ENCODE assay signal across 19 mouse cellular contexts in genomic region chr10:83027673-83028072, GRCm38 (mm10). TPM values are rescaled to one million over a fixed set of nuclear protein-coding genes. Genes with fewer than 3 reads are reported as not detected.
DNase-seq lines count a peak whose midpoint lies in the region; ATAC-seq and TF ChIP-seq lines count a peak whose summit lies in the region.
"Had no signal": no experiment of that assay in that cellular context is flagged by ENCODE, and none has a peak within 500 bp of the region (broad histone marks: within the 10 kb centered on the region; RNA-seq: fewer than 3 reads in every experiment).

No protein-coding gene starts in this region.

- no peak for DNase-seq in G1E (ENCODE audit: low spot score)
- DNase-seq in c-Kit-positive CD71-positive TER-119-negative erythroid progenitor cells, embryonic 14.5 days (ENCODE audit: low read depth) = peak; percentile 40
- DNase-seq in liver, embryonic 13.5 days = peak; percentile 33
- no peak for DNase-seq in liver, postnatal 0 days
- DNase-seq in kidney, adult 9 months = no peak
- DNase-seq in frontal cortex, postnatal 10 days (ENCODE audit: low spot score in 2 of 2) = no peak
- DNase-seq: adrenal gland, postnatal 10 days; cerebellum, adult 2 months; cerebellum, postnatal 10 days; forebrain, postnatal 0 days; gastrocnemius, adult 2 months; heart, adult 18-20 months had no signal

- no peak for TF ChIP-seq CTCF in G1E (IDR thresholded peaks at IDR 0.05; ENCODE audit: low read depth, low read length)
- TF ChIP-seq CTCF in liver, postnatal 0 days (IDR thresholded peaks at IDR 0.05; ENCODE audit: low read depth) = no peak

- H3K4me2 ChIP-seq in liver, embryonic 13.5 days = peak overlapping the region; percentile 27; the same call in 1 of the 2 replicates
- H3K4me2 ChIP-seq in liver, postnatal 0 days (ENCODE audit: low read depth, low read length) = no peak overlapping the region
- H3K4me2 ChIP-seq: forebrain, embryonic 13.5 days; hindbrain, embryonic 14.5 days had no signal

- H3K9ac ChIP-seq in liver, embryonic 13.5 days = no peak overlapping the region
- no peak overlapping the region for H3K9ac ChIP-seq in liver, postnatal 0 days (replicated peaks)
- H3K9ac ChIP-seq: forebrain, embryonic 13.5 days; forebrain, postnatal 0 days; hindbrain, embryonic 14.5 days had no signal

- H3K9me3 ChIP-seq in G1E (replicated peaks) = no peaks in the 10 kb centered on the region
- H3K9me3 ChIP-seq in liver, embryonic 13.5 days (replicated peaks) = no peaks in the 10 kb centered on the region
- no peaks in the 10 kb centered on the region for H3K9me3 ChIP-seq in liver, postnatal 0 days (ENCODE audit: low read length)
- H3K9me3 ChIP-seq: embryonic facial prominence, embryonic 10.5 days; forebrain, embryonic 13.5 days; heart, embryonic 10.5 days; hindbrain, embryonic 10.5 days had no signal

- peaks cover 82% of the 10 kb centered on the region for H3K36me3 ChIP-seq in G1E (replicated peaks)
- H3K36me3 ChIP-seq in liver, embryonic 13.5 days = no peaks in the 10 kb centered on the region; the same call in 1 of the 2 replicates
- H3K36me3 ChIP-seq in liver, postnatal 0 days (replicated peaks; ENCODE audit: insufficient read depth, low read length) = no peaks in the 10 kb centered on the region
- H3K36me3 ChIP-seq: heart, embryonic 10.5 days had no signal

- no peaks in the 10 kb centered on the region for H3K27me3 ChIP-seq in G1E (ENCODE audit: insufficient read depth, low read length)
- no peaks in the 10 kb centered on the region for H3K27me3 ChIP-seq in liver, embryonic 13.5 days
- no peaks in the 10 kb centered on the region for H3K27me3 ChIP-seq in liver, postnatal 0 days (ENCODE audit: insufficient read depth, low read length)
- H3K27me3 ChIP-seq: CH12.LX; forebrain, embryonic 13.5 days had no signal

- no peak overlapping the region for H3K4me3 ChIP-seq in G1E (ENCODE audit: low read depth, low read length)
- H3K4me3 ChIP-seq in liver, embryonic 13.5 days (replicated peaks) = no peak overlapping the region
- H3K4me3 ChIP-seq in liver, postnatal 0 days (ENCODE audit: low read depth, low read length) = no peak overlapping the region
- H3K4me3 ChIP-seq: embryonic facial prominence, embryonic 10.5 days; forebrain, embryonic 13.5 days; gastrocnemius, adult 2 months; heart, embryonic 10.5 days; hindbrain, embryonic 10.5 days had no signal

- peak overlapping the region; percentile 65 for H3K27ac ChIP-seq in liver, embryonic 13.5 days
- H3K27ac ChIP-seq in liver, postnatal 0 days (ENCODE audit: low read depth) = no peak overlapping the region
- H3K27ac ChIP-seq: embryonic facial prominence, embryonic 10.5 days; forebrain, embryonic 13.5 days; gastrocnemius, adult 2 months; heart, embryonic 10.5 days; hindbrain, embryonic 10.5 days; hindbrain, embryonic 14.5 days had no signal

- peaks cover 57% of the 10 kb centered on the region for H3K4me1 ChIP-seq in G1E (ENCODE audit: insufficient read depth, low read depth, low read length)
- H3K4me1 ChIP-seq in liver, embryonic 13.5 days (replicated peaks) = peaks cover 76% of the 10 kb centered on the region
- H3K4me1 ChIP-seq in liver, postnatal 0 days (ENCODE audit: insufficient read depth) = peaks cover 11% of the 10 kb centered on the region

- 43% methylated on average over 6 of the region's 6 CpGs for WGBS in liver, embryonic 13.5 days (ENCODE audit: insufficient replicate concordance)
- 64% methylated on average over 6 of the region's 6 CpGs for WGBS in liver, postnatal 0 days (ENCODE audit: insufficient replicate concordance)

- ATAC-seq in G1E (ENCODE audit: extremely low read depth, insufficient number of reproducible peaks, low FRiP score, poor library complexity, severe bottlenecking) = peak; percentile 37; the same call in 1 of the 2 replicates
- ATAC-seq in liver, embryonic 13.5 days (ENCODE audit: low read depth) = peak; percentile 79
- ATAC-seq in liver, postnatal 0 days = no peak
- ATAC-seq in megakaryocyte, adult 5-6 weeks (ENCODE audit: poor library complexity, severe bottlenecking) = no peak
- ATAC-seq: forebrain, embryonic 13.5 days; forebrain, postnatal 0 days had no signal

- peak; percentile 44; the same call in 1 of the 2 replicates for TF ChIP-seq EP300 in liver, postnatal 0 days (IDR thresholded peaks at IDR 0.05; ENCODE audit: low read depth)

RNA-seq across cellular contexts. Expression of gene Chst11, which starts 42.4 kb away (rescaled TPM):
- total RNA-seq in G1E (2014; fragmentation: Nextera tagmentation) (38.2 and 44.7 TPM in 2 replicates), G1E (2017) (41.5 and 44.6 TPM in 2 replicates)
- polyA plus RNA-seq in G1E (2012) = 13.1 and 15.6 TPM in 2 replicates
- polyA plus RNA-seq in liver, embryonic 13.5 days (2015; fragmentation: Nextera tagmentation; extraction: Ambion mirVana) = 1.2 and 1.3 TPM in 2 replicates
- 0.40 and 0.45 TPM in 2 replicates for polyA plus RNA-seq in liver, postnatal 0 days (2015; fragmentation: Nextera tagmentation; extraction: Ambion mirVana)
- 2.6 and 3.2 TPM in 2 replicates for total RNA-seq in megakaryocyte, adult 5-6 weeks (2015)
- 3.9 and 5.9 TPM in 2 replicates for total RNA-seq in megakaryocyte, adult 5-6 weeks (2017)

Comparison
In these comparisons a context has a peak if more than half of its experiments do, and no peak if none do; other contexts are left out.
1. ATAC-seq: peak in G1E (single experiment) and liver, embryonic 13.5 days (single experiment); none in liver, postnatal 0 days (single experiment) and megakaryocyte, adult 5-6 weeks (single experiment).
2. DNase-seq: peak in c-Kit-positive CD71-positive TER-119-negative erythroid progenitor cells, embryonic 14.5 days (single experiment) and liver, embryonic 13.5 days (single experiment); none in G1E (single experiment), liver, postnatal 0 days (single experiment), kidney, adult 9 months (single experiment) and frontal cortex, postnatal 10 days (0 of 2).